Mouse (Mus musculus) hindbrain, embryonic 13.5 days (tissue): Measurements from ENCODE around the gene Slc22a21. TPM values are rescaled to one million over a fixed set of nuclear protein-coding genes. Genes with fewer than 3 reads are reported as not detected.
A peak's percentile ranks its signal among the peaks of the same experiment; 100 is the strongest.
"Not testable (repeated sequence)": the region's sequence is repeated elsewhere in the genome, so short reads cannot be mapped to it uniquely, and the experiment has no call there.

Experiments
- ATAC-seq: fragments of 200-750 bp; cut with Nextera tagmentation; 2 replicates; pipeline ENCODE4 v1.8.0; 2017; ENCODE audit warnings: moderate TSS enrichment; ENCODE audit not compliant: low FRiP score
- H3K27ac ChIP-seq: fragments of 300-500 bp; sonication (generic); 2 replicates; pipeline ENCODE4 v1.5.1; 2015; ENCODE audit warnings: inconsistent platforms, mild to moderate bottlenecking, moderate library complexity
- H3K27me3 ChIP-seq: fragments of 300-500 bp; sonication (generic); 2 replicates; pipeline ENCODE4 v1.6.1; 2015; ENCODE audit warnings: mild to moderate bottlenecking, inconsistent platforms
- H3K36me3 ChIP-seq: fragments of 300-500 bp; sonication (generic); 2 replicates; pipeline ENCODE4 v1.6.1; 2015; ENCODE audit warnings: mild to moderate bottlenecking, inconsistent platforms
- H3K4me1 ChIP-seq: fragments of 300-500 bp; sonication (generic); replicated peaks from 2 replicates; pipeline ENCODE4 v1.6.1; 2015; ENCODE audit warnings: inconsistent platforms
- H3K4me2 ChIP-seq: fragments of 300-500 bp; sonication (generic); 2 replicates; pipeline ENCODE4 v1.6.1; 2015; ENCODE audit warnings: inconsistent platforms, mild to moderate bottlenecking, moderate library complexity
- H3K4me3 ChIP-seq: fragments of 300-500 bp; sonication (generic); 2 replicates; pipeline ENCODE4 v1.5.1; 2015; ENCODE audit warnings: mild to moderate bottlenecking, inconsistent platforms
- H3K9ac ChIP-seq: fragments of 300-500 bp; sonication (generic); 2 replicates; pipeline ENCODE4 v1.6.1; 2015; ENCODE audit warnings: mild to moderate bottlenecking, inconsistent platforms
- H3K9me3 ChIP-seq: fragments of 300-500 bp; sonication (generic); 2 replicates; pipeline ENCODE4 v1.6.1; 2016; ENCODE audit warnings: inconsistent platforms
- WGBS: fragments of 180-500 bp; shearing (Covaris S2); methylation state at CpG from one replicate; pipeline ENCODE4 v1.1.7; 2015; 5-methylcytosine and 5-hydroxymethylcytosine counted together
- polyA plus RNA-seq: library from polyadenylated mRNA; unstranded; fragments of >200 nt; fragmentation: Nextera tagmentation; extraction: Ambion mirVana; gene quantifications from 2 replicates; pipeline ENCODE4 v1.2.1, GENCODE M21; 2015

Gene Slc22a21
- polyA plus RNA-seq, 1 experiment from 2014 or later, result 1.8 TPM

GRCm38 (mm10) chr11:54011255-54011654 lies 31.1 kb upstream of the Slc22a21 start:
- 88% methylated on average over 2 of the region's 2 CpGs for WGBS
- H3K4me2 ChIP-seq, result no peak overlapping the region
- no peaks in the 10 kb centered on the region for H3K4me1 ChIP-seq
- no peaks in the 10 kb centered on the region for H3K9me3 ChIP-seq
- no peak for ATAC-seq
- no peak overlapping the region for H3K4me3 ChIP-seq
- H3K27me3 ChIP-seq, result no peaks in the 10 kb centered on the region
- H3K9ac ChIP-seq, result no peak overlapping the region
- no peak overlapping the region for H3K27ac ChIP-seq
- no peaks in the 10 kb centered on the region for H3K36me3 ChIP-seq

GRCm38 (mm10) chr11:54008416-54008920 lies 28.3 kb upstream of the Slc22a21 start:
- H3K4me1 ChIP-seq, result no peaks in the 10 kb centered on the region
- no peak overlapping the region for H3K9ac ChIP-seq
- H3K4me3 ChIP-seq, result no peak overlapping the region
- H3K27me3 ChIP-seq, result no peaks in the 10 kb centered on the region
- no peak for ATAC-seq
- no peak overlapping the region for H3K4me2 ChIP-seq
- no peaks in the 10 kb centered on the region for H3K9me3 ChIP-seq
- H3K27ac ChIP-seq, result no peak overlapping the region
- WGBS, result 85% methylated on average over 10 of the region's 10 CpGs
- no peaks in the 10 kb centered on the region for H3K36me3 ChIP-seq

- Histone ChIP-seq H3K9me3 (no peaks in the 10 kb centered on the region), H3K27me3 (no peaks in the 10 kb centered on the region), H3K9ac (no peak overlapping the region), H3K27ac (no peak overlapping the region; the same call in 1 of the 2 replicates), H3K4me1 (no peaks in the 10 kb centered on the region), H3K4me3 (no peak overlapping the region), H3K4me2 (no peak overlapping the region), H3K36me3 (no peaks in the 10 kb centered on the region)
- WGBS, result 88% methylated on average over 11 of the region's 11 CpGs
- ATAC-seq, result no peak
Observed at GRCm38 (mm10) chr11:54007717-54008116, 27.6 kb upstream of the Slc22a21 start.

- H3K4me3 ChIP-seq, result no peak overlapping the region
- H3K27me3 ChIP-seq, result no peaks in the 10 kb centered on the region
- 0 out of 2 replicates have a peak, but pooled peaks cover 5% of the 10 kb centered on the region for H3K4me1 ChIP-seq
- H3K9ac ChIP-seq, result no peak overlapping the region
- no peaks in the 10 kb centered on the region for H3K36me3 ChIP-seq
- no peak overlapping the region for H3K27ac ChIP-seq
- no peaks in the 10 kb centered on the region for H3K9me3 ChIP-seq
- ATAC-seq, result no peak
- H3K4me2 ChIP-seq, result no peak overlapping the region
- WGBS, result 85% methylated on average over 4 of the region's 4 CpGs
Observed at GRCm38 (mm10) chr11:54006901-54007300, 26.8 kb upstream of the Slc22a21 start.

DNA sequence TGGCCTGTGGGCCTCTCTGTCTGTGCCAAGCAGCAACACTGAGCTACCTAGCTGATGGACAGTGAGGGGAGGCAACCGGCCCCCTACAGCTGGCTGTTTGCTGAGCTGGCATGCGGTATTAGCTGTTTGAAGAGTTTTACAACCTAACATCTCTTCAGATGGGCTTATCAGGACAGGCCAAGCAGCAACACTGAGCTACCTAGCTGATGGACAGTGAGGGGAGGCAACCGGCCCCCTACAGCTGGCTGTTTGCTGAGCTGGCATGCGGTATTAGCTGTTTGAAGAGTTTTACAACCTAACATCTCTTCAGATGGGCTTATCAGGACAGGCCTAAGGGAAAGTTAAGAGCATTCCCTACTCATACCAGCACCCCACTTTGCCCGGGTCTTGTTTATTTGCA lies 26.2 kb upstream of the Slc22a21 start:
- ATAC-seq, result not testable (repeated sequence)
- 78% methylated on average over 5 of the region's 5 CpGs for WGBS

GRCm38 (mm10) chr11:54004734-54005133 lies 24.6 kb upstream of the Slc22a21 start:
- H3K36me3 ChIP-seq, result no peaks in the 10 kb centered on the region
- ATAC-seq, result no peak
- no peak overlapping the region for H3K27ac ChIP-seq
- H3K4me1 ChIP-seq, result 0 out of 2 replicates have a peak, but pooled peaks cover 5% of the 10 kb centered on the region
- no peak overlapping the region for H3K9ac ChIP-seq
- no peak overlapping the region for H3K4me2 ChIP-seq
- peaks cover 3% of the 10 kb centered on the region; the same call in 1 of the 2 replicates for H3K27me3 ChIP-seq
- 85% methylated on average over 3 of the region's 3 CpGs for WGBS
- no peak overlapping the region for H3K4me3 ChIP-seq
- no peaks in the 10 kb centered on the region for H3K9me3 ChIP-seq

More for the DNA sequence above, 26.2 kb upstream of the Slc22a21 start:
- H3K4me2 ChIP-seq, H3K9ac ChIP-seq, H3K9me3 ChIP-seq, H3K27ac ChIP-seq, H3K36me3 ChIP-seq, H3K4me1 ChIP-seq, H3K4me3 ChIP-seq, H3K27me3 ChIP-seq: not testable (repeated sequence)

DNA sequence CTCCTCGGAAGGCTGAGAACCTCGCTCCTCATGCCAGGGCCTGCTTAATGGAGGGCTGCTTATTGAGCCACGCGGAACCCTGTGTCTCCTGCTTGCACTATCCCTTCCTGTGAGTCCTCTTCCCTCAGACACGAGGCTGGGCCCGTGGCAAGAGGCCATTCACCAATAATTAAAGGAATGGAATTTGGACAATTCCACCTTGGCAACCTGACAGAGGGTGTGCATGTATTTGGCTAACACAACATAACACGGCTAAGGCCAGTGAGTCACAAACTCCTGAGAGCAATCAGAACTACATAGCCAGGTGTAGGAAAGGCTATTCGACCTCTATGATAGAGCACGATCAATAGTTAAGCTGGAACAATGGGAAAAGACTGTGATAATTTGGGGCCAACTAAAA lies 24.1 kb upstream of the Slc22a21 start:
- Histone ChIP-seq H3K9me3 (no peaks in the 10 kb centered on the region), H3K27ac (no peak overlapping the region), H3K36me3 (no peaks in the 10 kb centered on the region), H3K9ac (no peak overlapping the region), H3K27me3 (peaks cover 3% of the 10 kb centered on the region; the same call in 1 of the 2 replicates), H3K4me1 (0 out of 2 replicates have a peak, but pooled peaks cover 5% of the 10 kb centered on the region), H3K4me3 (no peak overlapping the region), H3K4me2 (no peak overlapping the region)
- no peak for ATAC-seq
- WGBS, result 83% methylated on average over 9 of the region's 9 CpGs

DNA sequence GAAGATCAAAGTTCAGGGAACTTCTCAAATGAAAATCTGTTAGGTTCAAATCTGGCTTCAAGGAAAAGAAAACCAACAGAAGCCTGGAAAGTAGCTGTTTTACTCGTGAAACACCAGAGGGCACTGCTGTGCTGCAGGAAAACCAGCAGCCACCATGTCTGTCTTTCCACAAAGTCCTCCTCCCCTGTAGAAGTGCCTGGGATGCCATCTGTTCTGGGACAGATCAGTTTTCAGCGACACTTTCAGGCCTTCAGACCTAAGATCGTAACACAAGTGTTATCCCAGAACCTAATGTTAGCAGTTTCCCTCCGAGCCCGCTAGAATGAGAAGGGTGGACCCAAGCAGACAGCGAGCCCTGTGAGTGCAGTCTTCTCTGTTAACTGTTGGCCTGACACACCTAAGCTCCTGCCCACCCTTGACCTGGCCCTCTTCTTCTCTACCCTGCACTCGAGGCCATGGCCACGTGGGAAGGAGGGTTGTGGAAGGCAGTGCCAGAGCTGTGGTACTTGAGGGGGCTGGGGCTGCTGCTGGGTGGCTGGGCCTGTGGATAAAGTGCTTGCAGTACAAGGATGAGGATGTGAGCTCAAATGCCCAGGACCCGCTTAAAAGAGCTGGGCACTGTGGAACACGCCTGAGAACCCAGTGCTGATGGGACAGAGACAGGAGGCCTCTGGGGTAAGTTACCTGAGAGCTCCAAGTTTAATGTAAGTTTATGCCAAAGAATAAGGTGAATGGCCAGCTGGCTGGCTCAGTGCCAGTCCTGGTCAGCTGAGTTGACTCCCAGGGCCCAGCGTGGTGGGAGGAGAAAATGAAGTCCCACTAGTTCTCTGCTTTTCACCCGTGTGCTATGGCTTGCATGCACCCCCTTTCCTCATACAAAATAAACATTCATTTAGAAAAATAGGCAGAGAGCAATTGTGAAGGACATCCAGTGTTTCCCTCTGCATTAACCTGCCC lies 22.9 kb upstream of the Slc22a21 start:
- H3K9ac ChIP-seq, H3K4me1 ChIP-seq, H3K27ac ChIP-seq, H3K4me3 ChIP-seq, H3K9me3 ChIP-seq, H3K27me3 ChIP-seq, H3K36me3 ChIP-seq, H3K4me2 ChIP-seq: not testable (repeated sequence)
- 50% methylated on average over 12 of the region's 12 CpGs for WGBS
- ATAC-seq, result peak; percentile 52

DNA sequence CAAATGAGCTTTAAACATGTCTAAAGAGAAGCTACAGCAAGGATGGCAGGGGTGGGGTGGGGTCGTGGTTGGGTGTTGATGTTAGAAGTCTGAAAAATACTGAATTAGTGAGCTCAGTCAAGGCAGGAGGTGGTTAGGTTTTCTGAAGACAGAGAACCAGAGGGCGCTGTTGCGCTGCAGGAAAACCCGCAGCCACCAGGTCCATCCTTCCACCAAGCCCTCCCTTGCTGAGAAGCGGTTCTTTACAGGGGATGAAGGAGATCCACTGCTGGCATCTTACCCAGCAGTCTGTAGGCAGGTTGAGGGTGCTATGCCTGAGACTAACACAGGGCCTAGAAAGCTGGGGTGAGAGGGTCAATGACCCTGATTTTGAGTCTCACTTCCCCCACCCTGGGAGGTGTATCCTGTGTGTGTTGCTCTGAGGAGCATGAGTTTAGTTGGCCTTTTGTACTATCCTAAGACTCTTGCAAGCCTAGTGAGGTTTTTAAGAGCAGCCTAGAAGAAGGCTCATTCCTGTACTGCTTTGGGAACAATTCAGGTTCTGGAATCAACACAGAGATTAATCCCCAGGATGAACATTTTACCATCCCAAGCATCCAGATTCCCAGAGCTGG lies 22.1 kb upstream of the Slc22a21 start:
- peak overlapping the region; percentile 40; the same call in 1 of the 2 replicates for H3K9ac ChIP-seq
- H3K27ac ChIP-seq, result no peak overlapping the region
- WGBS, result 6% methylated on average over 5 of the region's 5 CpGs
- 0 out of 2 replicates have a peak, but pooled peaks have one; percentile 24 for ATAC-seq
- H3K4me3 ChIP-seq, result no peak overlapping the region
- H3K4me1 ChIP-seq, result 0 out of 2 replicates have a peak, but pooled peaks cover 5% of the 10 kb centered on the region
- H3K36me3 ChIP-seq, result no peaks in the 10 kb centered on the region
- H3K4me2 ChIP-seq, result no peak overlapping the region
- H3K9me3 ChIP-seq, result no peaks in the 10 kb centered on the region
- peaks cover 3% of the 10 kb centered on the region; the same call in 1 of the 2 replicates for H3K27me3 ChIP-seq

GRCm38 (mm10) chr11:53997661-53998060 lies 17.5 kb upstream of the Slc22a21 start:
- H3K4me2 ChIP-seq, result no peak overlapping the region
- WGBS, result 83% methylated on average over 2 of the region's 2 CpGs
- peaks cover 3% of the 10 kb centered on the region; the same call in 1 of the 2 replicates for H3K27me3 ChIP-seq
- ATAC-seq, result no peak
- no peak overlapping the region for H3K9ac ChIP-seq
- 0 out of 2 replicates have a peak, but pooled peaks cover 5% of the 10 kb centered on the region for H3K4me1 ChIP-seq
- H3K4me3 ChIP-seq, result no peak overlapping the region
- no peaks in the 10 kb centered on the region for H3K9me3 ChIP-seq
- no peak overlapping the region for H3K27ac ChIP-seq
- no peaks in the 10 kb centered on the region for H3K36me3 ChIP-seq

DNA sequence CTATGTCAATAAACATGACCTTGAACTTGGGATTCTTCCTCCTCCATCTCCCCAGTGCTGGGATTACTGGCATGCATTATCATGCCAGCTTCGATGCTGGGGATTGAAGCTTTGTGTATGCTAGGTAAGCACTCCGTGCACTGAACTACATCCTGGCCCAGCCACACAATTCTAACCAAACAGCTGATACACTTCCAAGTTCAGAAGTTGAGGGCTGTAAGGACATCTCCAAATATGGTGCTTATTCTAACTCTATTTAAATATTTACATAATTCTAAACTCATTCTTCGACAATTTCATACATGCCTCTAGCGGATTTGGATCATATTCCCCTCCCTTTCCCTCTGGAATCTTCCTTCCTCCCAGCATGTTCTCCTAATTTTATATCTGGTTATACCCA lies 12.1 kb upstream of the Slc22a21 start:
- H3K27ac ChIP-seq, result no peak overlapping the region
- H3K4me3 ChIP-seq, result no peak overlapping the region
- H3K36me3 ChIP-seq, result no peaks in the 10 kb centered on the region
- H3K9ac ChIP-seq, result no peak overlapping the region
- no peak overlapping the region for H3K4me2 ChIP-seq
- 96% methylated on average over 4 of the region's 4 CpGs for WGBS
- no peaks in the 10 kb centered on the region for H3K4me1 ChIP-seq
- ATAC-seq, result no peak
- no peaks in the 10 kb centered on the region for H3K27me3 ChIP-seq
- no peaks in the 10 kb centered on the region for H3K9me3 ChIP-seq

DNA sequence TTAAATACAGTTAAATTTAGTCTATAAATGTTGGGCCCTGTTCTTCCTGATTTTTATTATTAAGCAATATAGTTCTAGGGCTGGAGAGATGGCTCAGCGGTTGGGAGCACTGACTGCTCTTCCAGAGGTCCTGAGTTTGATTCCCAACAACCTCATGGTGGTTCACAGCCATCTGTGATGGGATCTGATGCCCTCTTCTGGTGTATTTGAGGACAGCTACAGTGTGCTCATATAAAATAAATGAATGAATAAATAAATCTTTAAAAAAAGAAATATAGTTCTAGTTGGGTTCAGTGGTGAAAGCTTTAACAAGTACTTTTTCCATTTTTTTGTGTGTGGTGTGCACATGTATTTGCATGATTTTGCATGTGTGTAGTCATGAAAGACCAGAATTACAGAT lies 9.1 kb upstream of the Slc22a21 start:
- Histone ChIP-seq H3K4me2 (no peak overlapping the region), H3K27me3 (0 out of 2 replicates have a peak, but pooled peaks cover 3% of the 10 kb centered on the region), H3K9ac (no peak overlapping the region), H3K4me1 (no peaks in the 10 kb centered on the region), H3K27ac (no peak overlapping the region), H3K36me3 (no peaks in the 10 kb centered on the region), H3K4me3 (no peak overlapping the region), H3K9me3 (no peaks in the 10 kb centered on the region)
- 58% methylated on average over 1 of the region's 1 CpGs for WGBS
- ATAC-seq, result no peak
